Mouse (Mus musculus) kidney, embryonic 14.5 days (tissue): ENCODE measurements around the gene Col26a1. TPM values are rescaled to one million over a fixed set of nuclear protein-coding genes. Genes with fewer than 3 reads are reported as not detected.

Source experiments
- ATAC-seq: fragments of 200-750 bp; cut with Nextera tagmentation; 2 replicates; pipeline ENCODE4 v1.8.0; 2017; ENCODE audit warnings: moderate number of reproducible peaks, mild to moderate bottlenecking, moderate TSS enrichment, moderate library complexity; ENCODE audit not compliant: low FRiP score, low TSS enrichment
- H3K27ac ChIP-seq: fragments of 300-500 bp; sonication (generic); 2 replicates; pipeline ENCODE4 v1.5.1; 2014; ENCODE audit warnings: low read depth, mild to moderate bottlenecking, low read length, moderate library complexity, mixed read lengths
- H3K27me3 ChIP-seq: fragments of 300-500 bp; sonication (generic); 2 replicates; pipeline ENCODE4 v1.6.1; 2014; ENCODE audit warnings: mild to moderate bottlenecking, low read length; ENCODE audit not compliant: control insufficient read depth, insufficient read depth
- H3K36me3 ChIP-seq: fragments of 300-500 bp; sonication (generic); 2 replicates; pipeline ENCODE4 v1.6.1; 2014; ENCODE audit warnings: low read length, mixed read lengths; ENCODE audit not compliant: control insufficient read depth, insufficient read depth
- H3K4me1 ChIP-seq: fragments of 300-500 bp; sonication (generic); 2 replicates; pipeline ENCODE4 v1.6.1; 2014; ENCODE audit warnings: low read length, mixed read lengths; ENCODE audit not compliant: control insufficient read depth, insufficient read depth
- H3K4me2 ChIP-seq: fragments of 300-500 bp; sonication (generic); replicated peaks from 2 replicates; pipeline ENCODE4 v1.6.1; 2014; ENCODE audit warnings: low read depth, mild to moderate bottlenecking, low read length
- H3K4me3 ChIP-seq: fragments of 300-500 bp; sonication (generic); 2 replicates; pipeline ENCODE4 v1.5.1; 2014; ENCODE audit warnings: mild to moderate bottlenecking, low read length
- H3K9ac ChIP-seq: fragments of 300-500 bp; sonication (generic); 2 replicates; pipeline ENCODE4 v1.6.1; 2014; ENCODE audit warnings: low read depth, mild to moderate bottlenecking, low read length, moderate library complexity
- H3K9me3 ChIP-seq: fragments of 300-500 bp; sonication (generic); 2 replicates; pipeline ENCODE4 v1.6.1; 2016; ENCODE audit warnings: low read length; ENCODE audit not compliant: control insufficient read depth
- WGBS: fragments of 180-500 bp; shearing (Covaris S2); extraction: QIAGEN DNeasy Blood & Tissue Kit; methylation state at CpG from one replicate; pipeline ENCODE4 v1.1.7; 2014; 5-methylcytosine and 5-hydroxymethylcytosine counted together
- polyA plus RNA-seq: library from polyadenylated mRNA; unstranded; fragments of >200 nt; fragmentation: Nextera tagmentation; extraction: Ambion mirVana; gene quantifications from 2 replicates; pipeline ENCODE4 v1.2.1, GENCODE M21; 2014

Gene Col26a1
- polyA plus RNA-seq, 1 experiment from 2014 or later = 44.0 TPM

DNA sequence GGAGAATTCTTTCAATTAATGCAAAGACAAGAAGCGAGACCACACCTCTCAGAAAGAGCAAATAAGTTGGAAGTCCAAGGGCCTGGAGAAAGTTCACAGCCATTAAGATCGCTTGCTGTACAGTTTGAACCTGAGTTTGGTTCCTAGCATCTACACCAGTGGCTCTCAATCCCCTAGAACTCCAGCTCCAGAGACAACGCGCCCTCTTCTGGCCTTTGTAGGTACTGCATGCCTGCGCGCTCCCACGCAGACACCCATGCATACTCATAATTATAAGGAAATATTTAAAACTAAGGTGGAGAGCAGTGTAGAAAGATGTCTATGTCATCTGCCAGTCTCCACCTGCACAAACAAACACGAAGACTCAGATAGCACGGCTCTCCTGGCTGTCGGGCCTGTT, 102.5 kb downstream of the Col26a1 start:
- Histone ChIP-seq H3K4me1 (no peaks in the 10 kb centered on the region), H3K27ac (no peak overlapping the region), H3K27me3 (no peaks in the 10 kb centered on the region), H3K4me2 (no peak overlapping the region), H3K9ac (no peak overlapping the region), H3K36me3 (no peaks in the 10 kb centered on the region), H3K4me3 (no peak overlapping the region), H3K9me3 (no peaks in the 10 kb centered on the region; the same call in 1 of the 2 replicates)
- no peak for ATAC-seq
- WGBS = 56% methylated on average over 10 of the region's 10 CpGs

DNA sequence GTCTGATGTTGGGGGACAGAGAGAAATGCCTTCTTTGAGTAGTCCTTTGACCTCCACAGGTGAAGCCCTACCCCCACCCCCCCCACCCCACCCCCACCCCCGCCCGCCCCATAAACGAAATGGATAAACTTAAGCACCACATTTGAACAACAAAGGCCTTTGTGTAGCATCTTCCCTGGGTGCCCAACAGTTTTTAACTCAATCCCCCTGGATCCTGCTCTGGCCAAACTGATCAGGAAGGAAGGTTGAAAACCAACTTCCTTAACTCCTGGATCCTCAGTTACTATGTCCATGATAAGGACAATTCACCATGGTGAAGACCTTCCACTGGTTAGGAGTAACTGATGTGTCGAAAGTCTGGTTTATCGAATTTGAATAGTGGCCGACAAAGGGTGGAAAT, 103.1 kb downstream of the Col26a1 start:
- Histone ChIP-seq H3K4me1 (no peaks in the 10 kb centered on the region), H3K27me3 (no peaks in the 10 kb centered on the region), H3K9ac (no peak overlapping the region), H3K4me3 (no peak overlapping the region), H3K4me2 (no peak overlapping the region), H3K27ac (no peak overlapping the region), H3K9me3 (peaks cover 4% of the 10 kb centered on the region; the same call in 1 of the 2 replicates), H3K36me3 (no peaks in the 10 kb centered on the region)
- 84% methylated on average over 6 of the region's 6 CpGs for WGBS
- ATAC-seq = no peak

DNA sequence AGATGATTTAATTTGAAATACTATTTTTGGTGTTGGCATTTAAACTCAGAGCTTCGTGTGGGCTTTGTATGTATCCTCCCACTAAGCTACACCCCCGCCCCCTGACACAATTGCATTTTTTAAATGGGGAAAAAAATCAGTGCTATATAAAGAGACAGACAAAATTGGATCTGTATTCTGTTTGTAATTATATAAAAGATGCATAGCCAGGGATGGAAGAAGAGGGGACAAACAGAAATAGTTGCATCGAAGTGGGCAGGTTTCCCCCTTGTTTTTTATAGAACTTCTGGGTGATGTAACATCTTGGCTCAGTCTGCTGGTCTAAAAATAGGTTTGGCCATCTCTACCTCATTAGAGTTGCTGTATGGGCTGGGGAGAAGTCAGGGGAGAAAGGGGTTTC, 107.5 kb downstream of the Col26a1 start:
- Histone ChIP-seq H3K4me2 (no peak overlapping the region), H3K9me3 (peaks cover 5% of the 10 kb centered on the region; the same call in 1 of the 2 replicates), H3K4me3 (no peak overlapping the region), H3K9ac (no peak overlapping the region), H3K36me3 (no peaks in the 10 kb centered on the region), H3K27ac (no peak overlapping the region), H3K4me1 (no peaks in the 10 kb centered on the region), H3K27me3 (no peaks in the 10 kb centered on the region)
- no peak for ATAC-seq
- 94% methylated on average over 3 of the region's 3 CpGs for WGBS

DNA sequence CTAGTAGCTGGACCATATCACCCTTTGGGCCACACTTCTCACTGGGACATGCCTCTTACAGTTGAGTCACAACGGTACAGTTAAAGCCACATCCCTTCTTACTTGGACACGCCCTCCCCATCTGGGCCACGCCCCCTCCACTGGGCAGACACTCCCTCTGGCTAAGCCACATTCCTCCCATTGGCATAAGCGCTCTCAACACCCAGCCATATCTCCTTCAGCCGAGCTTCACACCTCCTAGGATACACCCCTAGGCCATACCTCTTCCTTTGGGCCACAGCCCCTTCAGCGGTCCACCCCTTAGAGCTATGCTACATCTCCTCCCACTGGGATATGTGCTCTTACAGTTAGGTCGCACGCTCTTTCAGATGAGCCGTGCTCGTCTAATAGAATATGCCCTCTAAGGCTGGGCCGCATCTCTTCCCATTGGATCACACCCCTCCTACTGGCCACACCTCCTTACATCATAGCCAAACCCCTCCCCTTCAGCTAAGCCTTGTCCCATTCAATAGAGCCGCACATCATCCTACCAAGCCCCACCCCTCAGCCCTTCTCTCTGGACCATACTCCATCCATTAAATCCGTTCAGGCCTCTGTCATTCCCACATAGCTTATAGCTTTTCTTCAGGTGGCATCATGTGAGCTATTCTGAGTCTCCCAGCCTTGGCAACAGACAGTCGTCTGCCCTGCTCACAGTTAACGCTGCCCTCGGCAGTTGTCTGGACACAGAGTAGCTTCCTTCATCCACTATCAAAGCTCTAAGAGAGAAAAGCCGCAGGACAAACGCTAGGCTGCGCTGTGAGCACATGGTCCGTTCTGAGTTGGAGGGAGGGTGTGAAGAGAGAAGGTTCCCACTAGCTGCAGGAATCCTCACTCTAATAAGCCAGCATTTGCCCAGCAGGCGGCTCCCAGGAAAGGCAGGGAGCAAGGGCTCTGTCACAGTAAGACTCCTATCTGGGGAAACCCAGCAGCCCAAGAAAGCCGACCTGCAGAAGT, 109.7 kb downstream of the Col26a1 start:
- H3K27me3 ChIP-seq = no peaks in the 10 kb centered on the region
- H3K36me3 ChIP-seq = no peaks in the 10 kb centered on the region
- peaks cover 5% of the 10 kb centered on the region; the same call in 1 of the 2 replicates for H3K9me3 ChIP-seq
- no peak for ATAC-seq
- no peak overlapping the region for H3K4me3 ChIP-seq
- no peak overlapping the region for H3K4me2 ChIP-seq
- no peak overlapping the region for H3K9ac ChIP-seq
- peaks cover 8% of the 10 kb centered on the region; the same call in 1 of the 2 replicates for H3K4me1 ChIP-seq
- WGBS = 62% methylated on average over 22 of the region's 22 CpGs
- H3K27ac ChIP-seq = no peak overlapping the region

DNA sequence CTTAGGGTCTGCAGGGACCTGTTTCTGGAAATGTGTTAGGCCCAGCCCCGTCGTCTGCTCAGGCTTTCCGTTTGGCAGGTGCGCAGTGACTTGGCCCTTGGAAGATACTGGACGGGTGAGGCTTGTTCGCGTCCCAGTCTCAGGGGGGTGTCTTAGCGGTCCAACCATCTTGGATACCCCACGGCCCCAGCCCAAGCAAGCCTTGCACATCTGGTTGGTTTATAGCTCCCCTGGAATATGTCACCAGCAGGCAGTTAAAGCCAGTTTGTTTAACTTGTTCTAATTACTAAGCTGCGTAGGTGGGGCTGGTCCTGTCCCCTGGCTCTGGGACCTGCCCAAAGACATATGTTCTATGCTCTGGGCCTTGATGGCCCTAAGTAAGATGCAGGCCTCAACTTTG, 111.9 kb downstream of the Col26a1 start:
- peaks cover 8% of the 10 kb centered on the region; the same call in 1 of the 2 replicates for H3K4me1 ChIP-seq
- no peaks in the 10 kb centered on the region for H3K27me3 ChIP-seq
- 77% methylated on average over 10 of the region's 10 CpGs for WGBS
- H3K36me3 ChIP-seq = no peaks in the 10 kb centered on the region
- H3K4me3 ChIP-seq = no peak overlapping the region
- H3K9ac ChIP-seq = no peak overlapping the region
- H3K4me2 ChIP-seq = no peak overlapping the region
- ATAC-seq = no peak
- H3K9me3 ChIP-seq = peaks cover 5% of the 10 kb centered on the region; the same call in 1 of the 2 replicates
- no peak overlapping the region for H3K27ac ChIP-seq

DNA sequence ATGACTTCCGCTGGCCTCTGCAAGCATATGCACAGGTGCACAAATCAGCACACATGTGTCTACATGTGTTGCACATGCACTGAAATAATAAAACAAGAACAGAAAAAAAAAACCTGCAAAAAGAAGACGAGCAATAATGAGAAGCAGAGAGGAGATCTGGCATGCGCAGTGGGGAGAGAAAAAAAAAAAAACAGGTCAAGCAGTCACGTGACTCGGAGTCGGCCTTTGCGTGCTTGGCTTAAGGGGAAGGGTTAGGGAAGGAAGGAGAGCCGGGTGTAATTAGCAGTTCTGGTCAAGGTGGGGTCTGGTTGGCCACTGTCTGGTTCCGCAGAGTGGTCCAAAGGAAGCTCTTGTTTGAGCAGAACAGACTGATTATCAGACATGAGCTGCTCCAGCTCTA, 115.7 kb downstream of the Col26a1 start:
- Histone ChIP-seq H3K9ac (no peak overlapping the region), H3K4me3 (no peak overlapping the region), H3K27ac (no peak overlapping the region), H3K4me1 (peaks cover 8% of the 10 kb centered on the region; the same call in 1 of the 2 replicates), H3K27me3 (no peaks in the 10 kb centered on the region), H3K9me3 (no peaks in the 10 kb centered on the region), H3K36me3 (no peaks in the 10 kb centered on the region), H3K4me2 (no peak overlapping the region)
- no peak for ATAC-seq
- WGBS = 76% methylated on average over 9 of the region's 9 CpGs

DNA sequence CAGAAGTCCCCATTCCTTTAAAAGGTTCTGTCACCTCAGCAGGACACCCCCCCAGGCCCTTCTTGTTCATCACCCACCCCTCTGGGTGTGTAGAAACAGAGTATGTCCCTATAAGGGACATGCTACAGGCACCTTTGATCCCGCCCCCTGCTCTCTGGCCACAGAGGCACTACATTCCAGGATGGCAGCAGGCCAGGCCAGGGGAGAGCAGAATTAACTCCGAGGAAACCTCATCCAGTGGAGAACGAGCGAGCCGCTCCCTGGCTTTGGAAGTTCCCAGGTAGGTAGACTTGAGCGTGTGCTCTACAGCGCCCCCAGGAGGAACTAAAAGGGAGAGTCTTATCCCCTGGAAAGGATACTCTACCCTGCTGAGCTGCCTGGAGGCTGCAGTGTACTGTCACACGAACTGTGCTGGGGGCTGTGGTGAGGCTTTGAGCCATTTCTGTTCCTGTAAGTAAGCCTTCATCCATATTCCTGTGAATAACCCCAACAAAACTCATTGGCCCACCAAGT, 118.8 kb downstream of the Col26a1 start:
- no peak overlapping the region for H3K4me3 ChIP-seq
- H3K9ac ChIP-seq = no peak overlapping the region
- 58% methylated on average over 8 of the region's 8 CpGs for WGBS
- no peaks in the 10 kb centered on the region for H3K36me3 ChIP-seq
- H3K9me3 ChIP-seq = no peaks in the 10 kb centered on the region
- no peak overlapping the region for H3K27ac ChIP-seq
- H3K4me1 ChIP-seq = peaks cover 4% of the 10 kb centered on the region; the same call in 1 of the 2 replicates
- H3K27me3 ChIP-seq = no peaks in the 10 kb centered on the region
- H3K4me2 ChIP-seq = no peak overlapping the region
- ATAC-seq = no peak

DNA sequence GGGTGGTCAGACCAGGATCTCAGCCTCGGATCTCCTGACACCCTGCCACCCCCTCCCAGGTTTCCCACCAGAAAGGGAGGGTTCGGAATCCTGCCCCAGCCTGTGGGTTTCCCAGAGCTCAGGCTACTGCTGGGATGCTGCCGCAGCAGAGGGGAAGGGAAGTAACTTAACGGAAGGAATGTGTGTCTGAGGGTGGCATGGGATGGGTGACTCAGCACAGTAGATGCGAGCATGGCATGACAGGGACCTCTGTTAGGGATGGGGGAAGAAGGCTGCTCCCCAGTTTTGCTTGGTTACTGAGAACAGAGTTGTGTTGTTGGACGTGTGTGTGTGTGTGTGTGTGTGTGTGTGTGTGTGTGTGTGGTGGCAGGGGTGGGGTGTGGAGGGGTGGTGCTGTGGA, 122.7 kb downstream of the Col26a1 start:
- Histone ChIP-seq H3K36me3 (no peaks in the 10 kb centered on the region), H3K27ac (no peak overlapping the region), H3K4me3 (no peak overlapping the region), H3K9me3 (no peaks in the 10 kb centered on the region), H3K9ac (no peak overlapping the region), H3K27me3 (no peaks in the 10 kb centered on the region), H3K4me1 (no peaks in the 10 kb centered on the region), H3K4me2 (no peak overlapping the region)
- no peak for ATAC-seq
- WGBS = 76% methylated on average over 6 of the region's 6 CpGs

DNA sequence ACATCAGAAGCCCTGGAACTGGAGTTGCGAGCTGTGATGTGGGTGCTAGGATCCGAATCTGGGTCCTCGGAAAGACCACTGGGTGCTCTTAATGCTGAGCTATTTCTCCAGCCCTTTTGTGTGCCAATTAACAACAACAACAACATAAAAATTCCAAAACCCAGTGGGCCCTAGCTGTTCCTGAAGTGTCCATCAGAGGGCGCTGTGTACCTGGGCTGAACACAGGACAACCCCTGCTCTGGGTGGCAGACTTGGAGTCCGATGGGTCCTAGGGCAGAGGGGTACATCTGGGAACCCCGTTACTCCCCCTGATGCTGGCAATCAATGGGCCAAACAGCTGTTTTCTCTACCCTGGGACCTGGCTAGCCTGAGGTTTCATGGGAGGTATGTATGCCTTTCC, 123.2 kb downstream of the Col26a1 start:
- Histone ChIP-seq H3K27ac (no peak overlapping the region), H3K27me3 (no peaks in the 10 kb centered on the region), H3K4me1 (no peaks in the 10 kb centered on the region), H3K9me3 (no peaks in the 10 kb centered on the region), H3K9ac (no peak overlapping the region), H3K4me3 (no peak overlapping the region), H3K36me3 (no peaks in the 10 kb centered on the region), H3K4me2 (no peak overlapping the region)
- WGBS = 50% methylated on average over 6 of the region's 6 CpGs
- ATAC-seq = no peak
